Mouse (Mus musculus) brain, embryonic 14.5 days (tissue): ENCODE data around the gene Habp2.

Experiments used
- CTCF ChIP-seq: fragments of 200-500 bp; IDR thresholded peaks from 2 replicates; pipeline ENCODE4 v1.5.1; 2012; ENCODE audit warnings: inconsistent platforms, mild to moderate bottlenecking, moderate library complexity, borderline replicate concordance; ENCODE audit not compliant: insufficient read depth, insufficient read length; ENCODE audit errors: extremely low read depth
- POLR2A ChIP-seq: fragments of 200-500 bp; IDR thresholded peaks from 2 replicates; pipeline ENCODE4 v1.6.1; 2012; ENCODE audit warnings: mild to moderate bottlenecking, inconsistent platforms, borderline replicate concordance; ENCODE audit not compliant: poor library complexity, insufficient read depth, insufficient read length, severe bottlenecking; ENCODE audit errors: extremely low read depth

- peak; percentile 50; the same call in 1 of the 2 replicates for TF ChIP-seq CTCF
- TF ChIP-seq POLR2A: no peak
Observed at GRCm38 (mm10) chr19:56346016-56346415, 59.1 kb downstream of the Habp2 start.
